Mouse (Mus musculus) kidney, embryonic 16.5 days (tissue): ENCODE results near the gene Psmd1. TPM values are rescaled to one million over a fixed set of nuclear protein-coding genes. Genes with fewer than 3 reads are reported as not detected.
A peak's percentile ranks its signal among the peaks of the same experiment; 100 is the strongest.

Experiments
- ATAC-seq: fragments of 200-750 bp; cut with Nextera tagmentation; 2 replicates; pipeline ENCODE4 v1.8.0; 2017; ENCODE audit warnings: moderate TSS enrichment; ENCODE audit not compliant: low FRiP score, low TSS enrichment
- H3K27ac ChIP-seq: fragments of 300-500 bp; sonication (generic); 2 replicates; pipeline ENCODE4 v1.5.1; 2014; ENCODE audit warnings: low read length
- H3K27me3 ChIP-seq: fragments of 300-500 bp; sonication (generic); 2 replicates; pipeline ENCODE4 v1.6.1; 2014; ENCODE audit warnings: low read length, control low read depth, mixed read lengths; ENCODE audit not compliant: insufficient read depth
- H3K36me3 ChIP-seq: fragments of 300-500 bp; sonication (generic); 2 replicates; pipeline ENCODE4 v1.6.1; 2014; ENCODE audit warnings: low read length, control low read depth, mixed read lengths; ENCODE audit not compliant: insufficient read depth
- H3K4me1 ChIP-seq: fragments of 300-500 bp; sonication (generic); 2 replicates; pipeline ENCODE4 v1.6.1; 2014; ENCODE audit warnings: low read length, control low read depth, mixed read lengths; ENCODE audit not compliant: insufficient read depth
- H3K4me2 ChIP-seq: fragments of 300-500 bp; sonication (generic); replicated peaks from 2 replicates; pipeline ENCODE4 v1.6.1; 2014; ENCODE audit warnings: low read depth, low read length
- H3K4me3 ChIP-seq: fragments of 300-500 bp; sonication (generic); 2 replicates; pipeline ENCODE4 v1.5.1; 2014; ENCODE audit warnings: mild to moderate bottlenecking, low read length
- H3K9ac ChIP-seq: fragments of 300-500 bp; sonication (generic); replicated peaks from 2 replicates; pipeline ENCODE4 v1.6.1; 2014; ENCODE audit warnings: low read length
- H3K9me3 ChIP-seq: fragments of 300-500 bp; sonication (generic); 2 replicates; pipeline ENCODE4 v1.6.1; 2016; ENCODE audit warnings: low read length, control low read depth
- WGBS: fragments of 180-500 bp; shearing (Covaris S2); extraction: QIAGEN DNeasy Blood & Tissue Kit; methylation state at CpG from one replicate; pipeline ENCODE4 v1.1.7; 2014; 5-methylcytosine and 5-hydroxymethylcytosine counted together
- polyA plus RNA-seq: library from polyadenylated mRNA; unstranded; fragments of >200 nt; fragmentation: Nextera tagmentation; extraction: Ambion mirVana; gene quantifications from 2 replicates; pipeline ENCODE4 v1.2.1, GENCODE M21; 2015

Psmd1 gene
- polyA plus RNA-seq, 1 experiment from 2014 or later: 194 TPM

- Histone ChIP-seq H3K27me3 (no peaks in the 10 kb centered on the region), H3K4me3 (no peak overlapping the region), H3K36me3 (no peaks in the 10 kb centered on the region), H3K4me2 (no peak overlapping the region), H3K27ac (no peak overlapping the region), H3K9me3 (no peaks in the 10 kb centered on the region), H3K9ac (no peak overlapping the region), H3K4me1 (no peaks in the 10 kb centered on the region)
- 65% methylated on average over 5 of the region's 5 CpGs for WGBS
- no peak for ATAC-seq
These were observed 118.0 kb downstream of the Psmd1 start for GRCm38 (mm10) chr1:86182004-86182709.

GRCm38 (mm10) chr1:86183577-86184263 lies 119.5 kb downstream of the Psmd1 start:
- Histone ChIP-seq H3K27me3 (no peaks in the 10 kb centered on the region), H3K27ac (no peak overlapping the region), H3K9ac (no peak overlapping the region), H3K4me1 (0 out of 2 replicates have a peak, but pooled peaks cover 3% of the 10 kb centered on the region), H3K4me2 (no peak overlapping the region), H3K4me3 (no peak overlapping the region), H3K36me3 (no peaks in the 10 kb centered on the region), H3K9me3 (no peaks in the 10 kb centered on the region)
- no peak for ATAC-seq
- WGBS: 86% methylated on average over 4 of the region's 4 CpGs

- ATAC-seq: no peak
- H3K9me3 ChIP-seq: no peaks in the 10 kb centered on the region
- H3K4me3 ChIP-seq: no peak overlapping the region
- H3K4me2 ChIP-seq: no peak overlapping the region
- WGBS: 84% methylated on average over 7 of the region's 7 CpGs
- H3K27ac ChIP-seq: no peak overlapping the region
- no peaks in the 10 kb centered on the region for H3K36me3 ChIP-seq
- no peak overlapping the region for H3K9ac ChIP-seq
- H3K27me3 ChIP-seq: no peaks in the 10 kb centered on the region
- 0 out of 2 replicates have a peak, but pooled peaks cover 3% of the 10 kb centered on the region for H3K4me1 ChIP-seq
These were observed 122.6 kb downstream of the Psmd1 start for GRCm38 (mm10) chr1:86186762-86187161.

- WGBS: 54% methylated on average over 2 of the region's 2 CpGs
- no peak for ATAC-seq
- peak overlapping the region; percentile 0 for H3K27ac ChIP-seq
These were observed 123.7 kb downstream of the Psmd1 start for GRCm38 (mm10) chr1:86187856-86188255.

GRCm38 (mm10) chr1:86188271-86188670 lies 124.1 kb downstream of the Psmd1 start:
- peak; percentile 68; the same call in 1 of the 2 replicates for ATAC-seq
- WGBS: 56% methylated on average over 2 of the region's 2 CpGs
- no peak overlapping the region for H3K4me2 ChIP-seq
- H3K4me3 ChIP-seq: no peak overlapping the region
- no peaks in the 10 kb centered on the region for H3K36me3 ChIP-seq
- H3K9me3 ChIP-seq: no peaks in the 10 kb centered on the region
- H3K27ac ChIP-seq: peak overlapping the region; percentile 0
- H3K27me3 ChIP-seq: no peaks in the 10 kb centered on the region
- H3K4me1 ChIP-seq: 0 out of 2 replicates have a peak, but pooled peaks cover 3% of the 10 kb centered on the region
- H3K9ac ChIP-seq: no peak overlapping the region

More at GRCm38 (mm10) chr1:86187856-86188255, 123.7 kb downstream of the Psmd1 start:
- no peak overlapping the region for H3K4me3 ChIP-seq
- H3K9ac ChIP-seq: no peak overlapping the region
- 0 out of 2 replicates have a peak, but pooled peaks cover 3% of the 10 kb centered on the region for H3K4me1 ChIP-seq
- H3K36me3 ChIP-seq: no peaks in the 10 kb centered on the region
- H3K4me2 ChIP-seq: no peak overlapping the region
- H3K9me3 ChIP-seq: no peaks in the 10 kb centered on the region
- no peaks in the 10 kb centered on the region for H3K27me3 ChIP-seq

Other genes with a start within 250 kb of the Psmd1 start
- gene Itm2c, start 170.1 kb upstream of the Psmd1 start, polyA plus RNA-seq: 248 and 269 TPM in 2 replicates
- 1.6 TPM in 2 replicates for gene 4933407L21Rik, start 135.9 kb upstream of the Psmd1 start, polyA plus RNA-seq
- gene Gpr55, start 103.4 kb upstream of the Psmd1 start, polyA plus RNA-seq: 0.14 TPM in 1 of 2 replicates, not detected in the other
- not detected in 2 replicates for gene Spata3, start 47.6 kb upstream of the Psmd1 start, polyA plus RNA-seq
- gene 2810459M11Rik, start 18.5 kb upstream of the Psmd1 start, polyA plus RNA-seq: 0.71 and 0.94 TPM in 2 replicates
- 0.60 and 1.2 TPM in 2 replicates for gene Htr2b, start 47.6 kb downstream of the Psmd1 start, polyA plus RNA-seq
- gene Gm21972, start 69.2 kb downstream of the Psmd1 start, polyA plus RNA-seq: not detected in 2 replicates
- 26.2 and 28.1 TPM in 2 replicates for gene Armc9, start 90.4 kb downstream of the Psmd1 start, polyA plus RNA-seq
- 9.5 and 10.5 TPM in 2 replicates for gene B3gnt7, start 238.4 kb downstream of the Psmd1 start, polyA plus RNA-seq